Mouse (Mus musculus) forelimb bud, embryonic 11.5 days (tissue): ENCODE data around the gene Cyp2u1.

Experiments used
- DNase-seq: peaks from one replicate; pipeline ENCODE4 v3.0.0-alpha.2; 2012; ENCODE audit warnings: low read depth, low spot score

The Cyp2u1 gene

DNA sequence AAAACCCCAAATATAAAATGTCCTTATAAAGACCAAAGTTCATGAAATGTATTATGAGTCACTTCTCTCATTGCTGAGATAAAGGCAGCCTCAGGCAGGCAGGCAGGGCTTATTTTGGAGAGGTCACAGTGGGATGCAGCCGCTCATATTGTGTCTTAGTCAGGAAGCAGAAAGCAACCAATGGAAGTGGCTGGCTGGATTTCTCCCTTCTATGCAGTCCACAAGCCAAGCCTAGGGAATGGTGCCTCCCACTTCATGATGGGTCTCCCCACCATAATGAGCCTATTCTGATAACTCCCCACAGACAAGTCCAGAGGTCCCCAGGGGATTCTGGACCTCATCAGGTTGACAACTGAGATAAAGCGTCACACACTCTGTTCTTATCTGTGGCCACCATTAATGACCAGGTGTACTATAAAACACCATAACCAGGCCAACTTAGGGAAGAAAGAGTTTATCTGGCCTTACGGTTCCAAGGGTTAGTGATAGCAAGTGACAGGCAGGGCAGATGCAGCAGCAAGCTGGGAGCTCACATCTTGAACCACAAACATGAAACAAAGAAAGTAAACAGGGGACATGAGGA, 47.5 kb downstream of the Cyp2u1 start:
- no peak for DNase-seq

DNA sequence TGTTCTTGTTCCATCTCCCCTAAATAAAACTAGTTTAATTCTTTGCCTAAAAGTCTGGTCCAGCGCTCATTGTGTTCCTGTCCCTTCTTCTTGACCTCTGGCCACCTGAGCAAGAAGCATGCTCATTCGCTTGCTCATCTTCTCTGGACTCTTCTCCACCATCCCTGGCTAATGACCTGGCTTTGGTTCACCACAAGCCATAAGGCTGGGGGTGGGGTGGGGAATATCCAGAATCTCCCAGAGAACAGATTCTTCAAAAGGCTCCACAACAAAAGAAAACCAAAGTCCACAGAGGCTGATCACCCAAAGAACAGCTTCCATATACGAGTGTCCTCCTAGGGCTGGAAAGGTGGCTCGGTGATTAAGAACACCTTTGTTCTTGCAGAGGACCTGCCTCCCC, 48.0 kb downstream of the Cyp2u1 start:
- DNase-seq, result no peak

DNA sequence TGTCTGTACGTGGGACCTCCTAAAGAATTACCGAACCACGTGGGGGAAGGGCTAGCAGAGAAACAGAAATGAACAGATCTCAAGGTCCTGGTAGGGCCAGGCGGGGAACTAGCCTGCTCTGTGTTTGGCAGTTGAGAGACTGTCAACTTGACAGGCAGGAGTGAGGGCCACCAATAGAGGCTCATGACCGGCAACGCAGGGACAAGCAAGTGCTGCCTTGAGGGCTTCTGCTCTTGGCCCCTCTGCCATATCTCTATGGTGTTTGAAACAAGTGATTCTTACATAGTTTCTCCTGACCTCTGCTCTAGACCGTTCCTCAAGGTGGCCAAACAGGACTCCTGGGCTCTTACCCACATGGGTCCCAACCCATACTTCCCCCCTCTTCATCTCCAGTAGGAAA, 51.4 kb downstream of the Cyp2u1 start:
- no peak for DNase-seq

DNA sequence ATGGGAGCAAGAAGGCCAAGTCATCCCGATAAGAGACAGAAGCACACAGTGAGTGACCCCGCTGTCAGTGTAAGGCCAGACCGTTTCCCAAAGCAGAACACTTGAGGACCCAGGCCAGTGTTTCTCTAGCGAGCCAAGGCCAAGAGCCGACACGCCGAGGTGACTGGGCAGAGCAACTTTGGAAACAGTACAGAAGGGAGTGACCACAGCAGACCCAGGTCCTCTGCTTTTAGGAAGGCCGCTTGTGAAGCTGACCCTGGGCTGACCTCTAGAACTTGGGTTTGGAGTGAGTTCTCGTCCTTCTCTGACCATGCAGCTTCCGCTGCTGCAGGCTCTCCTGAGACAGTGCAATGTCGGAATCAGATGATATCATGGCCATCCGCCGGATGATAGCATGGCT, 52.0 kb downstream of the Cyp2u1 start:
- DNase-seq, result no peak

DNA sequence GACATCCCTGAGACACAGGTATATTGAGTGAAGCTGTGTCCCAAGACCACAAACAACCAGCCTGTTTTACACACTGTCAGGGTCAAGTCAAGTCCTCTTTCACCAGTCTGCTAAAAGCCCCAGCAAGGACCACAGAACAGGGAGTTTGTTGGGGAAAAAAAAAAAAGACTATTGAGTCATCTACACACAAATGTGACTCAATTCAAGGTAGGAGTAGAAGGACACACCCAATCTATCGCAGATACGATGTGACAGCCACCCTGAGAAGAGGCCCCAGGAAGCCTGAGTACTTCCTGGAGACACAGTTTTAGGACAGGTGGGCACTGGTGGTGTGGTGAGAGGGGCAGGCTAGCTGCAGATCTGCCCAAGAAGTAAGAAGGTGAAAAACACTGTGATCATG, 52.7 kb downstream of the Cyp2u1 start:
- no peak for DNase-seq

DNA sequence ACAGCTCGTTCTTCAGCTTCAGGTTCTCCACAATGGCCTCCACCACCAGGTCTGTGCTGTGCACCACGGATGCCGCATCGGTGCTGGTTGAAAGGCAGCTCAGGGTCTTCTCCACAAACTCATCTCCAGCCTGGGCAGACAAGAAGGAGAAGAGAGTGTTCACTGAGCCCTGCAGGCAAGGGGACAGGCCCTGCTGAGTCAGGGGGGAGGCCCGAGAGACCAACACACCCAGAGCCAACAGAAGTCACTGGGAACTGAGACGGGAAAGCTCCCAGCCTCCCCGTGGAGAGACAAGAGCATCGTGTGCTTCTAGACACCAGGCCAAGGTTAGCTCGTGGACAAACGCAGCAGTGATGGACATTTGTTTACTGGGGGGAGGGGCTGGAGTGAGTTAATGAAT, 54.6 kb downstream of the Cyp2u1 start:
- DNase-seq, result no peak

DNA sequence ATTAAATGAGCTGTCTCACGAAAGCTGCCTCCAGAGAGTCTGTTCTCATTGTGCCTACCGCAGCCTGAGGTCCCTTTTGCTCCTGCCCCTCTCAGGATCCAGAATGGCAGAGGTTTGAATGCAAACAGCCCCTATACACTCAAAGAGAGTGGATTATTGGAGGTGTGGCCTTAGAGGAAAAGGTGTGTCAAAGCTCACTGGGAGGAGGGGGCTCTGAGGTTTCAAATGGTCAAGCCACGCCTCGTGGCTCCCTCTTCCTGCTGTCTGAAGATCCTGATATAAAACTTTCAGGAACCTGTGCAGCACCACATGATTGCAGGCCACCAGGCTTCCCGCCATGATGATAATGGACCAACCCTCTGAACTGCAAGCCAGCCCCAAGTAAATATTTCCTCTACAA, 55.2 kb downstream of the Cyp2u1 start:
- DNase-seq, result no peak

DNA sequence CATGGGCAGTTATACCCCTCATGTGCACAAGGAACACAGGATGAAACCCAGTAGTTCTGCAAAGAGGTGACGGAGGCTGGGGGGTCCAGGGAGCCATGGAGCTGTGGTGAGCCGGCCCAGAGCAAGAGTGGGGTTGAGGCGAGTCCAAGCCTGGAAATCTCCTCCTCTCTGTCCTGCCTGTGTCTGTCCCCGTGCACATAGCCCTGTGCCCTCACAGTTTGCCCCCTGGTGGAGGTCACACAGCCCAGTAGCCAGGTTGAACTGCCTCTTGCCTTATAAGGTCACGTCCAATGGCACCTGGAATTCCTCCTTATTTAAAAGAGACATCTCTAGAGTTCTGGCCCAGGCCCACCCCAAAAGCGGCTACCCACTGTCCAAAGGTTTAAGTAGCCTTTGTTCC, 55.6 kb downstream of the Cyp2u1 start:
- no peak for DNase-seq

DNA sequence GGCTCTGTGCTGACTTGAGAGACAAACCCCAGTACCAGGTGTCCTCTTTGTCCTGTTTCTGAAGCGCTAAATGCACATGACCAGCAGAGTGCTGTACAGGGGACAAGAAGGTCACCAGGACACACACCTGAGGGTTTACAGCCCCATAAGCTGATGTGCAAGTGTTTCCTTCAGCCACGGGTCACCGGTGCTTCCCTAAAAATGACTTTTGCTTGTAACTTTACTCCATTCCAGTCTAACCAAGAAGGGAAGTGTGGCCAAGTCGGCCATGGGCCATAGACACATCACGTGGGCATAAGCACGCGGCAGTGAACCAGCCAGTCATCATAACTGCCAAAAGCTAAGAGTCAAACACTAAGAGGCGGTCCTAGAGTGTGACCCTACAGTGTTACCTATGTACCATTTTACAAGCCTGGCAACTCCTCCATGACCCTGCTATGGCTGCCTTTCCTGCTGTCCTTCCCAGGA, 56.4 kb downstream of the Cyp2u1 start:
- no peak for DNase-seq

DNA sequence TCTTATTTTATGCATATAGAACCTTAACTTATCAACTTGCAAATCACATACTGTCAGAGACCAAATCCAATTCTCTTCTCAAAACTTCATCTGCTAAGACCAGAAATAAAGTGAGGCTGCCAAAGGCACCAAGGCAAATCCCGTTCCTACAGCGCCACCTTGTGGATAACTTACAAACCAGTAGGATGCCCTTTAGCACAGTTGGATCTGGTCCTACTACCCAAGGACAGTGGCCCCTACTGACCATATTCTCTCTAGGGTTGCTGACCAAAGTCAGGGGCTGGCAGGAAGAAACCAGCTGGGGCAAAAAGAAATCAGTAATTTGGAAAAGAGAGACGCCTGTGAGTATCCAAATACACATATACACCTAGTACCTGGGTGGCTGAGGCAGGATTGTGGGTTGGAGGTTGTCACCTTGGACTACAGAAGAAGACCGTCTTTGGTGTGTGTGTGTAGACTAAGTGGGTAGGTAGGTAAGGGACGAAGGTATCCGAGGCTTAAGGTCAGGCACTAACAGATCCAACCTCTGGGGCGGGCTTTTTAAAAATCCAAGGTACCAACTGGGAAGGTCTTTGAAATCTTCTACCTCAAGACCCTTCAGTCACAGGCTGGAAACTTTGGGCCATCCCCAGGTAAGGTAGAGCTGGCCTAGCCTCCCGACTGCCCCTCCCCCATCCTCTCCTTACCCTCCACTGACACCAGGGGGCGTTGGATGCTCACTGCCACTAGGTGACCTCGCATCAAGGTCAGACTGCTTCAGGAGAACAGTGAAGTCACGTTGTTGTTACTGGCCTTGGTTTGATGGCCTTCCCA, 57.1 kb downstream of the Cyp2u1 start:
- DNase-seq, result peak; percentile 82
